Mouse (Mus musculus): ENCODE measurements around the gene Heg1.

Heg1 gene

GRCm38 (mm10) chr16:33746074-33746676 lies 62.0 kb downstream of the Heg1 start:
- DNase-seq, result no peak

GRCm38 (mm10) chr16:33747346-33747954 lies 63.3 kb downstream of the Heg1 start:
- no peak for DNase-seq

- no peak for DNase-seq
Observed at GRCm38 (mm10) chr16:33747994-33748393, 63.8 kb downstream of the Heg1 start.

- DNase-seq, result no peak
Observed at GRCm38 (mm10) chr16:33751152-33751551, 67.0 kb downstream of the Heg1 start.

- DNase-seq, result no peak
Observed at GRCm38 (mm10) chr16:33751590-33751989, 67.4 kb downstream of the Heg1 start.

GRCm38 (mm10) chr16:33752904-33753578 lies 68.9 kb downstream of the Heg1 start:
- no peak for DNase-seq

GRCm38 (mm10) chr16:33755293-33755692 lies 71.1 kb downstream of the Heg1 start:
- DNase-seq, result peak; percentile 23

- no peak for DNase-seq
Observed at GRCm38 (mm10) chr16:33755961-33756360, 71.8 kb downstream of the Heg1 start.

- no peak for DNase-seq
Observed at GRCm38 (mm10) chr16:33756396-33756795, 72.2 kb downstream of the Heg1 start.

GRCm38 (mm10) chr16:33759207-33759606 lies 75.0 kb downstream of the Heg1 start:
- DNase-seq, result no peak

- no peak for DNase-seq
Observed at GRCm38 (mm10) chr16:33760542-33760941, 76.4 kb downstream of the Heg1 start.

- no peak for DNase-seq
Observed at GRCm38 (mm10) chr16:33760996-33761395, 76.8 kb downstream of the Heg1 start.

GRCm38 (mm10) chr16:33764501-33765193 lies 80.5 kb downstream of the Heg1 start:
- DNase-seq, result no peak

GRCm38 (mm10) chr16:33765477-33765876 lies 81.3 kb downstream of the Heg1 start:
- DNase-seq, result no peak

GRCm38 (mm10) chr16:33766309-33766708 lies 82.1 kb downstream of the Heg1 start:
- no peak for DNase-seq

- DNase-seq, result no peak
Observed at GRCm38 (mm10) chr16:33766757-33767156, 82.6 kb downstream of the Heg1 start.

- no peak for DNase-seq
Observed at GRCm38 (mm10) chr16:33768491-33769278, 84.5 kb downstream of the Heg1 start.

- DNase-seq, result no peak
Observed at GRCm38 (mm10) chr16:33769848-33770247, 85.7 kb downstream of the Heg1 start.

GRCm38 (mm10) chr16:33770778-33771454 lies 86.7 kb downstream of the Heg1 start:
- DNase-seq, result no peak

GRCm38 (mm10) chr16:33772809-33773208 lies 88.6 kb downstream of the Heg1 start:
- DNase-seq, result no peak

- DNase-seq, result no peak
Observed at GRCm38 (mm10) chr16:33774972-33775371, 90.8 kb downstream of the Heg1 start.

- DNase-seq, result no peak
Observed at GRCm38 (mm10) chr16:33775733-33776335, 91.7 kb downstream of the Heg1 start.
